Mouse (Mus musculus): ENCODE measurements around the gene Nsf. TPM values are rescaled to one million over a fixed set of nuclear protein-coding genes. Genes with fewer than 3 reads are reported as not detected.

Nsf gene
- polyA plus RNA-seq, 1 experiment from 2014 or later: 25.8 TPM

DNA sequence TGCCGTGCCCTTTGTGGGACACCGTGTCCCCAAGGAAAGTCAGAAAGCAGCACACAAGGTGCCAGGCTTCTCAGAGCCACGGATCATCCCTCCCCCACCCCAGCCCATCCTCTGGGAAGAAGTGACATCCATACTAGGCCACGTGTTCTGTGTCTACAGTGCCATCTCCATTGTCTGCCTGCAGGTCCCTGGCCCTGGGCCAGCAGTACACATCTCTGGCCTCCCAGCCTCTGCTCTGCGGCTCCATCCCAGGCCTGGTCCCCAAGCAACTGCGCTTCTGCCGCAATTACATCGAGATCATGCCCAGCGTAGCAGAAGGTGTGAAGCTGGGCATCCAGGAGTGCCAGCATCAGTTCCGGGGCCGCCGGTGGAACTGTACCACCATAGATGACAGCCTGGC is 145.9 kb downstream of the Nsf start:
- H3K4me2 ChIP-seq (ENCODE audit: low read depth, low read length): no peak overlapping the region
- 34% methylated on average over 12 of the region's 12 CpGs for WGBS (ENCODE audit: insufficient replicate concordance)
- no peak overlapping the region for H3K9ac ChIP-seq (ENCODE audit: low read depth, low read length)
- no peaks in the 10 kb centered on the region for H3K9me3 ChIP-seq (replicated peaks; ENCODE audit: control insufficient read depth, low read length)
- H3K4me1 ChIP-seq (ENCODE audit: control insufficient read depth, low read depth, low read length): no peaks in the 10 kb centered on the region
- H3K4me3 ChIP-seq (ENCODE audit: low read depth, low read length): no peak overlapping the region
- H3K36me3 ChIP-seq (ENCODE audit: control insufficient read depth, insufficient read depth): no peaks in the 10 kb centered on the region
- no peak for ATAC-seq (ENCODE audit: low read depth)
- no peak overlapping the region for H3K27ac ChIP-seq (ENCODE audit: low read length)
- peaks cover 49% of the 10 kb centered on the region for H3K27me3 ChIP-seq (ENCODE audit: control insufficient read depth, insufficient read depth, low read depth, low read length)

DNA sequence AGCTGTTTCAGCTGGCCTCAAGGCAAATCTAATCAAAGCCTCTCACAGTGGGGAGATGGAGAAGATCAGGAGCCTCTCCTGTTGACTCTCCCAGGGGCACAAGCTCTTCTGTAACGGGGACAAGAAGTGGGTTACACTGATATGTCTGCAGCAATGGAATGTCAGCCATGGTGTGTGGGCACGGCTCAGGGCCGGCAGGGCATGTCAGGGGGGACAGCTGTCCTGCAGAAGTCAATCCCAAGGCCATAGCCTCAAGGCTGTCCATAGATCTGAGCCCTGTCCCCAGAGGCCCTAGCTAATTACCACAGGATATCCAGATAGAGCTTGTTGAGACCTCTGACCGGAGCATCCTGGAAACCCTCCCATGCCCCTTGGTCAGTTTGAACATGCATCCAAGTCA is 149.1 kb downstream of the Nsf start:
- 57% methylated on average over 4 of the region's 4 CpGs for WGBS (ENCODE audit: insufficient replicate concordance)
- Histone ChIP-seq H3K9me3 (replicated peaks; ENCODE audit: control insufficient read depth, low read length) (no peaks in the 10 kb centered on the region), H3K4me3 (ENCODE audit: low read depth, low read length) (no peak overlapping the region), H3K27ac (ENCODE audit: low read length) (no peak overlapping the region), H3K9ac (ENCODE audit: low read depth, low read length) (no peak overlapping the region), H3K4me1 (ENCODE audit: control insufficient read depth, low read depth, low read length) (no peaks in the 10 kb centered on the region), H3K36me3 (ENCODE audit: control insufficient read depth, insufficient read depth) (no peaks in the 10 kb centered on the region), H3K27me3 (ENCODE audit: control insufficient read depth, insufficient read depth, low read depth, low read length) (peaks cover 22% of the 10 kb centered on the region), H3K4me2 (ENCODE audit: low read depth, low read length) (no peak overlapping the region)
- ATAC-seq (ENCODE audit: low read depth): no peak

DNA sequence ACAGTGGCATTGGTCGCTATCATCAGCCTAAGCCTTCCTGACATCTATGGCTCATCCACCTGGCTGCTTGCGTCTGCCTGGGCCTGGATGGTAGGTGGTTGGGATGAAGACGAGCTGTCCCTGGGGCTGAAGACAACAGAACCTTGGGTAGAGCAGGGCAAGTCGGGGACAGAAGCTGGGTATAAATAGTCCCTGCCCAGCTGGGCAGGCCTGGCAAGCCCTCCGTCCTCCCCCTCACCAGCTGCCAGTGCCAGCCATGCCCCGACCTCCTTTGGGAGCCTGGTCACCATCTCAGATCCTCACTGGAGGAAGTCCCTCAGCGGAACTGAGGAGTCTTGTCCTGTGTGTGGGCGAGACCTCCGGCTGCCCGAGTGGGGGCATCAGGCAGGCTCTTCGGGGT is 149.7 kb downstream of the Nsf start:
- no peak for ATAC-seq (ENCODE audit: low read depth)
- Histone ChIP-seq H3K9me3 (replicated peaks; ENCODE audit: control insufficient read depth, low read length) (no peaks in the 10 kb centered on the region), H3K4me2 (ENCODE audit: low read depth, low read length) (no peak overlapping the region), H3K27me3 (ENCODE audit: control insufficient read depth, insufficient read depth, low read depth, low read length) (peaks cover 15% of the 10 kb centered on the region), H3K27ac (ENCODE audit: low read length) (no peak overlapping the region), H3K9ac (ENCODE audit: low read depth, low read length) (no peak overlapping the region), H3K36me3 (ENCODE audit: control insufficient read depth, insufficient read depth) (no peaks in the 10 kb centered on the region), H3K4me3 (ENCODE audit: low read depth, low read length) (no peak overlapping the region), H3K4me1 (ENCODE audit: control insufficient read depth, low read depth, low read length) (no peaks in the 10 kb centered on the region)
- 69% methylated on average over 11 of the region's 11 CpGs for WGBS (ENCODE audit: insufficient replicate concordance)

DNA sequence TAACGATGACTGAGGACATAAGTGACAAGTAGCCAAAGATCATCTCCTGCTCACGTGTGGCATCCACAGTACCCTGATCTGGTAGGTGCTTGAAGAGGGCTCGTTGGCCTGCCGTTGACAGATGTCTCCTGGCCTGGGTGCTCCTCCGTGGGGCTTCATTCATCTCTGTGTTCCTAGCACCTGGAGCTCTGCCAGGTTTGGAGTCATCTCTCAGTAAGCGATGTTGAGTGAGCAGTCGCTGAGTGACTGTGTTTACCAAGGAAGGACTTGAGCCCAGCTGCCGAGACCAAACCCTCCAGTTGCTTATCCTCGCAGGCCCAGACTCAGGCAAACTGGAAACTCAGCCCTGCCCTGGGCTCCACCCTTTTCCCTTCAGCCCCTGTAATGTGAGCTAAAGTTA is 152.7 kb downstream of the Nsf start:
- H3K4me1 ChIP-seq (ENCODE audit: control insufficient read depth, low read depth, low read length): no peaks in the 10 kb centered on the region
- peaks cover 6% of the 10 kb centered on the region for H3K27me3 ChIP-seq (ENCODE audit: control insufficient read depth, insufficient read depth, low read depth, low read length)
- H3K9me3 ChIP-seq (replicated peaks; ENCODE audit: control insufficient read depth, low read length): no peaks in the 10 kb centered on the region
- H3K4me2 ChIP-seq (ENCODE audit: low read depth, low read length): no peak overlapping the region
- no peak overlapping the region for H3K9ac ChIP-seq (ENCODE audit: low read depth, low read length)
- H3K27ac ChIP-seq (ENCODE audit: low read length): no peak overlapping the region
- H3K4me3 ChIP-seq (ENCODE audit: low read depth, low read length): no peak overlapping the region
- H3K36me3 ChIP-seq (ENCODE audit: control insufficient read depth, insufficient read depth): no peaks in the 10 kb centered on the region
- no peak for ATAC-seq (ENCODE audit: low read depth)
- WGBS (ENCODE audit: insufficient replicate concordance): 63% methylated on average over 9 of the region's 9 CpGs

DNA sequence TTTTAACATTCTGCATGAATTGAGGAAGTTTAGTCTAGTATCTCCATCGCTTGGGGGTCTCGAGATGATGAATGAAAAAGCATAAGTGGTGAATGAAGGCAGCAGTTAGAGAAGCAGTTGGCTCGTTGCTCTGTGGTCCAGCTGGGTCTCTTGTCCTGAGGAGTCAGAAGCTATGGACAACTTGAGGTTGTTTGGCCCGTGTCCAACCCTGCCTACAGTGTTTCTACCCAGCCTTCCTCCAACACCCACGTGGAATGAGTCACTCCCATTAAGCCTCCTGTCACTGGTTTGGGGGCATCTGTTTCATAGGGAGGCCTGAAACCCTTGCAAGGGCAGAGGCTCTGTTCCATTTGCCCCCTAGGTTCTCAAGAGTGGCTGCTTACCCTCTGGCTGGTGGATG is 163.9 kb downstream of the Nsf start:
- Histone ChIP-seq H3K36me3 (ENCODE audit: control insufficient read depth, insufficient read depth) (no peaks in the 10 kb centered on the region), H3K27ac (ENCODE audit: low read length) (no peak overlapping the region), H3K4me2 (ENCODE audit: low read depth, low read length) (no peak overlapping the region), H3K27me3 (ENCODE audit: control insufficient read depth, insufficient read depth, low read depth, low read length) (peaks cover 7% of the 10 kb centered on the region), H3K4me1 (ENCODE audit: control insufficient read depth, low read depth, low read length) (no peaks in the 10 kb centered on the region), H3K9ac (ENCODE audit: low read depth, low read length) (no peak overlapping the region), H3K9me3 (replicated peaks; ENCODE audit: control insufficient read depth, low read length) (no peaks in the 10 kb centered on the region), H3K4me3 (ENCODE audit: low read depth, low read length) (no peak overlapping the region)
- no peak for ATAC-seq (ENCODE audit: low read depth)
- WGBS (ENCODE audit: insufficient replicate concordance): 41% methylated on average over 5 of the region's 5 CpGs

DNA sequence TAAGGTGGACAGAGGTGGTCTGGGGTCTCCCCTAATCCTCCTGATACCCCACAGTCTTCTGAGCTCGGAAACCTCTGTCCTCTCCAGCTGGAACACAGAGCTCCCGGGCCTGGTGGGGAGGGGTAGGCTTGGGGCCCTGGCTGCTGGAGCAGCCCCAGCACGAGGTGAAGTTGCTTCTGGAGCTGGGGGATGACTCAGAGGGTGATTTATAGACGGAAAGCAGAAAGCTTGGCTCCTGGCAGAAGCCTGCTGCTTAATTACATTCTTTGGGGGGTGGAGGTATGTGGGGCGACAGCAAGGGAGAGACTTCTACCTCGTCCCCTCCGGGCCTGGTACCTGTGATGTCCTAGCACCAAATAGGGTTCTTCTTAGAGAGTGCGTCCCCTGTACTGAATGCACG is 173.7 kb downstream of the Nsf start:
- WGBS (ENCODE audit: insufficient replicate concordance): 38% methylated on average over 9 of the region's 9 CpGs
- Histone ChIP-seq H3K36me3 (ENCODE audit: control insufficient read depth, insufficient read depth) (no peaks in the 10 kb centered on the region), H3K4me1 (ENCODE audit: control insufficient read depth, low read depth, low read length) (no peaks in the 10 kb centered on the region), H3K4me3 (ENCODE audit: low read depth, low read length) (no peak overlapping the region), H3K9me3 (replicated peaks; ENCODE audit: control insufficient read depth, low read length) (no peaks in the 10 kb centered on the region), H3K27me3 (ENCODE audit: control insufficient read depth, insufficient read depth, low read depth, low read length) (peaks cover 19% of the 10 kb centered on the region), H3K4me2 (ENCODE audit: low read depth, low read length) (no peak overlapping the region), H3K9ac (ENCODE audit: low read depth, low read length) (no peak overlapping the region), H3K27ac (ENCODE audit: low read length) (no peak overlapping the region)
- no peak for ATAC-seq (ENCODE audit: low read depth)

DNA sequence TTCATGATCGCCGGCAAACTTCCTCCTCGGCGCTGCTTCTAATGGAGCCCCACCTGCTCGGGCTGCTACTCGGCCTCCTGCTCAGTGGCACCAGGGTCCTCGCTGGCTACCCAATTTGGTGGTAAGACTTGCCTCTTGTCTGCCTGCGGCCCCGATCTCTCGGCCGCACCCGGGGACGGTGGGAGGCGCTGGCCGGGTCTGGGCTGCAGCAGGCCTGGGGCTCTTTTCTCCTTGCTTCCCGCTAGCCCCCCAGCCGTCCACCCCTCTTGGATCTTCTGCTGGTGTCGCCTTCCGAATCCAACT is 179.7 kb downstream of the Nsf start:
- H3K9me3 ChIP-seq (replicated peaks; ENCODE audit: control insufficient read depth, low read length): no peaks in the 10 kb centered on the region
- peaks cover 73% of the 10 kb centered on the region for H3K27me3 ChIP-seq (ENCODE audit: control insufficient read depth, insufficient read depth, low read depth, low read length)
- H3K9ac ChIP-seq (ENCODE audit: low read depth, low read length): no peak overlapping the region
- no peak for ATAC-seq (ENCODE audit: low read depth)
- H3K4me3 ChIP-seq (ENCODE audit: low read depth, low read length): peak overlapping the region; percentile 4; the same call in 1 of the 2 replicates
- WGBS (ENCODE audit: insufficient replicate concordance): 1% methylated on average over 19 of the region's 19 CpGs
- no peaks in the 10 kb centered on the region; the same call in 1 of the 2 replicates for H3K4me1 ChIP-seq (ENCODE audit: control insufficient read depth, low read depth, low read length)
- H3K36me3 ChIP-seq (ENCODE audit: control insufficient read depth, insufficient read depth): no peaks in the 10 kb centered on the region
- H3K4me2 ChIP-seq (ENCODE audit: low read depth, low read length): no peak overlapping the region
- H3K27ac ChIP-seq (ENCODE audit: low read length): no peak overlapping the region

DNA sequence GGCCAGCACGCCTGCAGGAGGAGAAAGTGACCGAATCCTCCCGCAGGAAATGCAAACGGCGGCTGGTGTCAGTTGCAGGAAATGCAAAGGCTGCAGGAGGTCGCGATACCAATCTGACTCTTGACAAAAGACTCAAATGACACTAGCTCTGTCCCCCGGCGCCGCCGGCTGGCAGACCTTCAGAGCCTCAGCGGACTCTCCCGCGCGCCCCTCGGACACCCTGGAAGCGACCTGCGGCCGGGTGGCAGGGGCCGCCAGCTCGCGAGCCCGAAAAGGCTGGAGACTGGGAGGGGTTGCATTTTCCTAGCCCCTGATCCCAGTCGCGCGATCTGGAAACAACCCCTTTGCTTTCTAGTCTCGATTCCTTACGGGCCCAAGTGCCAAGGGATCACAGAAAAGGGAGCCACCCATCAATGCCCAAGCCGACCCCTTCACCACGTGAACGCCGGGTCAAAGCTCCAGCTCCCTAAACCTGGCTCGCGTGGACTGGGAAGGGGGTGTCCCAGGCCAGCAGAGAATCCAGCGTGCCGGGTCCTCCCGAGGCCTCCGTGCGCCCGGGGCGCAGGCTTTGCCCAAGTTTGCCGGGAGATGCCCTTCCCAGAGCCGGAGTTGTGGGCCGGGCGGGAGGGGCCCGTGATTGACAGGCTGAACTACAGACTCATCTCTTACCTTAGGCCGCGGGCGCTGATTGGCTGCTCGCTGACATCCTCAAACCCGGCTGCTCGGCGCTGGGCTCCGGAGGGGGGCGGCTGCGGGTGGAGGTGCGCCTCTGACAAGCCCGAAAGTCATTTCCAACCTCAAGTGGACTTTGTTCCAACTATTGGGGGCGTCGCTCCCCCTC is 180.2 kb downstream of the Nsf start, which contains the start of gene Wnt3:
TSS of gene Wnt3 (plus strand) at position 764 of the 841 bp plus-strand sequence.
- peak within 1 kb of the TSS; percentile 5; the same call in 1 of the 2 replicates for H3K4me3 ChIP-seq (ENCODE audit: low read depth, low read length)
- H3K27ac ChIP-seq (ENCODE audit: low read length): no peak within 1 kb of the TSS
- ATAC-seq (ENCODE audit: low read depth): no peak
- no peaks in the 10 kb centered on the region; the same call in 1 of the 2 replicates for H3K4me1 ChIP-seq (ENCODE audit: control insufficient read depth, low read depth, low read length)
- WGBS (ENCODE audit: insufficient replicate concordance): under 1% methylated on average over 60 of the region's 60 CpGs
- H3K27me3 ChIP-seq (ENCODE audit: control insufficient read depth, insufficient read depth, low read depth, low read length): peaks cover 73% of the 10 kb centered on the region
- 0 out of 2 replicates have a peak within 1 kb of the TSS, but pooled peaks have one; percentile 20 for H3K4me2 ChIP-seq (ENCODE audit: low read depth, low read length)
- H3K9ac ChIP-seq (ENCODE audit: low read depth, low read length): no peak within 1 kb of the TSS
- no peaks in the 10 kb centered on the region for H3K36me3 ChIP-seq (ENCODE audit: control insufficient read depth, insufficient read depth)
- no peaks in the 10 kb centered on the region for H3K9me3 ChIP-seq (replicated peaks; ENCODE audit: control insufficient read depth, low read length)

DNA sequence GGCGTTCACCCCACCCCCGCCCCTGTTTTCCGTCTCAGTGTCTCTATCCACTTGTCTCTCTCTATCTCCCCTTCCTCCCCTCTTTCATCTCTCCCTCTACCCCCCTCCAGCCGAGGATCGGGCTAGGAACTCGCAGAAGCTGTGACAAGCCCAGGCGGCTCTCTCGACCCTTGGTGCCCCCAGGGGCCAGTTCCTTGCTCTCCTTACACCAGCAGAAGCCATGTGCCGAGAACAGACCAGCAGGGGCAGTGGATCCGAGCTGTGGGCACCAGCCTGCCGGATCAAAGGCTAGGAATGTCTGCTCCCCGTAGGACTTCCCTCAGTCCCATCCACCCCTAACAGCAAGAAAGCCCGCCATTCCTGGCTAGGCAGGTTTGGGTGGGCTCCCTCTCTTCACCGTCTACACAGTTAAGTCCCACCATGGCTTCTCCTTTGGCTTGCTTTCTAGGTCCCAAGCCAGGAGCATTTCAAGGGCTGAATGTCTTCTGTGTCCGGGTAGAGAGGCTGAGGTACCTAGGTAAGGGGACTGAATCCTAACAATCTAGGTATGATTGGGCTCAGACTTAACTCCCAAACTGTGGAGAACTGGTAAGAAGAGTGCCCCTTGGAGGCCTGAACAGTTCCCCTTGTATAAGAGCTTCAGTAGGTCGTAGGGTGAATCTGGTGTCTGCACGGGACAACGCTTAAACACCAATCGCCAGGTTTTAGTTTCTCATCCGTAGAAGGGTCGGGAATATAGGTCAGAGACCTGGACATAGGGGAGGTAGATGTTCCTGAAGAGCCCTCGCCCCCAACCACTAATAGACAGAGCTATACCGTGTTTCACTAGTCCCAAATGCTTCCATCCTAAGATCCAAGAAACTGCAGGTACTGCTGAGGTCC is 181.1 kb downstream of the Nsf start:
- no peaks in the 10 kb centered on the region; the same call in 1 of the 2 replicates for H3K4me1 ChIP-seq (ENCODE audit: control insufficient read depth, low read depth, low read length)
- no peaks in the 10 kb centered on the region for H3K9me3 ChIP-seq (replicated peaks; ENCODE audit: control insufficient read depth, low read length)
- H3K36me3 ChIP-seq (ENCODE audit: control insufficient read depth, insufficient read depth): no peaks in the 10 kb centered on the region
- H3K27ac ChIP-seq (ENCODE audit: low read length): no peak overlapping the region
- no peak overlapping the region for H3K4me2 ChIP-seq (ENCODE audit: low read depth, low read length)
- WGBS (ENCODE audit: insufficient replicate concordance): 2% methylated on average over 23 of the region's 23 CpGs
- H3K9ac ChIP-seq (ENCODE audit: low read depth, low read length): no peak overlapping the region
- H3K4me3 ChIP-seq (ENCODE audit: low read depth, low read length): no peak overlapping the region
- peaks cover 73% of the 10 kb centered on the region for H3K27me3 ChIP-seq (ENCODE audit: control insufficient read depth, insufficient read depth, low read depth, low read length)
- no peak for ATAC-seq (ENCODE audit: low read depth)

All from liver, embryonic 16.5 days (tissue).